ENCODE assay signal across 8 mouse cellular contexts in genomic region chr17:46858749-46859444, GRCm38 (mm10). TPM values are rescaled to one million over a fixed set of nuclear protein-coding genes. Genes with fewer than 3 reads are reported as not detected.
A peak's percentile ranks its signal among the peaks of the same experiment; 100 is the strongest.
DNase-seq lines count a peak whose midpoint lies in the region; ATAC-seq and TF ChIP-seq lines count a peak whose summit lies in the region.

No protein-coding gene starts in this region.

- H3K27me3 ChIP-seq in kidney, embryonic 14.5 days (ENCODE audit: control insufficient read depth, insufficient read depth, low read length): no peaks in the 10 kb centered on the region
- no peaks in the 10 kb centered on the region for H3K27me3 ChIP-seq in neural tube, embryonic 12.5 days (replicated peaks)

- 20% methylated on average over 9 of the region's 9 CpGs for WGBS in kidney, embryonic 14.5 days
- WGBS in neural tube, embryonic 12.5 days: 27% methylated on average over 9 of the region's 9 CpGs

- no peak for ATAC-seq in kidney, embryonic 14.5 days (ENCODE audit: low FRiP score, low TSS enrichment)
- ATAC-seq in neural tube, embryonic 12.5 days (ENCODE audit: low FRiP score, low read depth): no peak

- peak overlapping the region; percentile 55 for H3K4me2 ChIP-seq in kidney, embryonic 14.5 days (replicated peaks; ENCODE audit: low read depth, low read length)
- H3K4me2 ChIP-seq in neural tube, embryonic 12.5 days (replicated peaks): peak overlapping the region; percentile 79

- TF ChIP-seq POLR2A in bone marrow macrophage, adult 2 months (IDR thresholded peaks at IDR 0.05; ENCODE audit: borderline replicate concordance, low read depth, low read length): no peak

- H3K9me3 ChIP-seq in kidney, embryonic 14.5 days (ENCODE audit: control insufficient read depth, low read length): no peaks in the 10 kb centered on the region
- no peaks in the 10 kb centered on the region for H3K9me3 ChIP-seq in neural tube, embryonic 12.5 days

- H3K27ac ChIP-seq in kidney, embryonic 14.5 days (ENCODE audit: low read depth, low read length): peak overlapping the region; percentile 100
- peak overlapping the region; percentile 99 for H3K27ac ChIP-seq in bone marrow macrophage, adult 2 months (ENCODE audit: insufficient read depth, low read depth, low read length)
- 0 out of 2 replicates have a peak overlapping the region, but pooled peaks have one; percentile 100 for H3K27ac ChIP-seq in neural tube, embryonic 12.5 days

- peak overlapping the region; percentile 99 for H3K4me3 ChIP-seq in kidney, embryonic 14.5 days (ENCODE audit: low read length)
- peak overlapping the region; percentile 94; the same call in 1 of the 2 replicates for H3K4me3 ChIP-seq in bone marrow macrophage, adult 2 months (ENCODE audit: insufficient read depth, low read length)
- H3K4me3 ChIP-seq in neural tube, embryonic 12.5 days: peak overlapping the region; percentile 100

- H3K36me3 ChIP-seq in kidney, embryonic 14.5 days (ENCODE audit: control insufficient read depth, insufficient read depth, low read length): no peaks in the 10 kb centered on the region
- H3K36me3 ChIP-seq in neural tube, embryonic 12.5 days: no peaks in the 10 kb centered on the region

- peaks cover 17% of the 10 kb centered on the region for H3K4me1 ChIP-seq in kidney, embryonic 14.5 days (ENCODE audit: control insufficient read depth, insufficient read depth, low read length)
- H3K4me1 ChIP-seq in bone marrow macrophage, adult 2 months (ENCODE audit: control insufficient read depth, insufficient read depth, low read length): peaks cover 14% of the 10 kb centered on the region
- H3K4me1 ChIP-seq in neural tube, embryonic 12.5 days: peaks cover 16% of the 10 kb centered on the region

- DNase-seq in kidney, postnatal 14 days: no peak
- peak; percentile 62 for DNase-seq in induced T-regulatory cell, adult 2 months (ENCODE audit: low read depth)
- no peak for DNase-seq in gastrocnemius, postnatal 10 days
- DNase-seq in adrenal gland, adult 8-10 months: no peak
- DNase-seq in gastrocnemius, adult 18-20 months (ENCODE audit: low spot score): no peak

- peak overlapping the region; percentile 100 for H3K9ac ChIP-seq in kidney, embryonic 14.5 days (ENCODE audit: low read depth, low read length)
- peak overlapping the region; percentile 100 for H3K9ac ChIP-seq in neural tube, embryonic 12.5 days

- no peak for TF ChIP-seq CTCF in bone marrow macrophage, adult 2 months (IDR thresholded peaks at IDR 0.05; ENCODE audit: low read depth, low read length)

RNA-seq across cellular contexts. Expression of gene Bicral, which starts 0.6 kb away (rescaled TPM):
- 2.6 and 5.2 TPM in 2 replicates for polyA plus RNA-seq in kidney, embryonic 14.5 days (2014; fragmentation: Nextera tagmentation; extraction: Ambion mirVana)
- 11.3 and 11.8 TPM in 2 replicates for polyA plus RNA-seq in bone marrow macrophage, adult 2 months (2012; ENCODE audit: insufficient read depth, insufficient read length, missing spikeins)
- 7.0 and 8.0 TPM in 2 replicates for polyA plus RNA-seq in neural tube, embryonic 12.5 days (2016; fragmentation: Nextera tagmentation; extraction: Ambion mirVana)
- total RNA-seq in gastrocnemius, postnatal 10 days (2021): 10 to 100 TPM in 1 of 2 experiments, 1 to 10 TPM in 1; 8.7 to 15.1 TPM
- 10 to 100 TPM; 22.1 to 32.4 (median 26.6) TPM for total RNA-seq in adrenal gland, adult 8-10 months (2022)
- 10 to 100 TPM in 1 of 2 experiments, 1 to 10 TPM in 1; 9.3 to 13.7 TPM for total RNA-seq in gastrocnemius, adult 18-20 months (2021)

RNA-seq across cellular contexts. Expression of gene Tbcc, which starts 31.6 kb away (rescaled TPM):
- 71.0 and 82.1 TPM in 2 replicates for polyA plus RNA-seq in kidney, embryonic 14.5 days (2014; fragmentation: Nextera tagmentation; extraction: Ambion mirVana)
- 11.4 and 13.6 TPM in 2 replicates for polyA plus RNA-seq in bone marrow macrophage, adult 2 months (2012; ENCODE audit: insufficient read depth, insufficient read length, missing spikeins)
- 87.8 and 89.5 TPM in 2 replicates for polyA plus RNA-seq in neural tube, embryonic 12.5 days (2016; fragmentation: Nextera tagmentation; extraction: Ambion mirVana)
- total RNA-seq in gastrocnemius, postnatal 10 days (2021): 10 to 100 TPM; 15.4 to 17.7 TPM
- total RNA-seq in adrenal gland, adult 8-10 months (2022): 10 to 100 TPM; 22.8 to 28.3 (median 26.7) TPM
- total RNA-seq in gastrocnemius, adult 18-20 months (2021): 1 to 10 TPM; 7.1 to 7.4 TPM

RNA-seq across cellular contexts. Expression of gene Prph2, which starts 51.4 kb away (rescaled TPM):
- polyA plus RNA-seq in kidney, embryonic 14.5 days (2014; fragmentation: Nextera tagmentation; extraction: Ambion mirVana): 0.18 and 0.26 TPM in 2 replicates
- polyA plus RNA-seq in bone marrow macrophage, adult 2 months (2012; ENCODE audit: insufficient read depth, insufficient read length, missing spikeins): not detected in 2 replicates
- not detected in 2 replicates for polyA plus RNA-seq in neural tube, embryonic 12.5 days (2016; fragmentation: Nextera tagmentation; extraction: Ambion mirVana)
- total RNA-seq in gastrocnemius, postnatal 10 days (2021): not detected
- total RNA-seq in adrenal gland, adult 8-10 months (2022): not detected
- not detected for total RNA-seq in gastrocnemius, adult 18-20 months (2021)
